Mouse (Mus musculus) 3134 (cell line): ENCODE data around the gene Pum2.
"Not testable (repeated sequence)": the region's sequence is repeated elsewhere in the genome, so short reads cannot be mapped to it uniquely, and the experiment has no call there.

Experiments
- DNase-seq: peaks from one replicate; pipeline ENCODE4 v3.0.0-alpha.2; 2011; ENCODE audit warnings: low spot score; ENCODE audit not compliant: insufficient read length; ENCODE audit errors: extremely low read depth

The Pum2 gene

GRCm38 (mm10) chr12:8667473-8668255 lies 6.3 kb upstream of the Pum2 start:
- no peak for DNase-seq

- DNase-seq, result no peak
Observed at GRCm38 (mm10) chr12:8669421-8669820, 4.5 kb upstream of the Pum2 start.

- no peak for DNase-seq
Observed at GRCm38 (mm10) chr12:8669846-8670245, 4.1 kb upstream of the Pum2 start.

- no peak for DNase-seq
Observed at GRCm38 (mm10) chr12:8673121-8673973, 587 bp upstream of the Pum2 start.

GRCm38 (mm10) chr12:8674377-8674864 lies 487 bp downstream of the Pum2 start:
- no peak for DNase-seq

- DNase-seq, result no peak
Observed at GRCm38 (mm10) chr12:8674891-8675341, 982 bp downstream of the Pum2 start.

GRCm38 (mm10) chr12:8675361-8675760 lies 1.4 kb downstream of the Pum2 start:
- DNase-seq, result no peak

- no peak for DNase-seq
Observed at GRCm38 (mm10) chr12:8676341-8676740, 2.4 kb downstream of the Pum2 start.

GRCm38 (mm10) chr12:8677926-8678325 lies 4.0 kb downstream of the Pum2 start:
- DNase-seq, result no peak

GRCm38 (mm10) chr12:8684200-8684599 lies 10.3 kb downstream of the Pum2 start:
- DNase-seq, result no peak

GRCm38 (mm10) chr12:8685036-8685435 lies 11.1 kb downstream of the Pum2 start:
- DNase-seq, result no peak

- not testable (repeated sequence) for DNase-seq
Observed at GRCm38 (mm10) chr12:8689882-8690281, 15.9 kb downstream of the Pum2 start.

- peak; percentile 15 for DNase-seq
Observed at GRCm38 (mm10) chr12:8698895-8699294, 25.0 kb downstream of the Pum2 start.

- DNase-seq, result no peak
Observed at GRCm38 (mm10) chr12:8703988-8704387, 30.1 kb downstream of the Pum2 start.

GRCm38 (mm10) chr12:8708876-8709275 lies 34.9 kb downstream of the Pum2 start:
- DNase-seq, result no peak

- DNase-seq, result no peak
Observed at GRCm38 (mm10) chr12:8712665-8713064, 38.7 kb downstream of the Pum2 start.

- DNase-seq, result no peak
Observed at GRCm38 (mm10) chr12:8716093-8716492, 42.2 kb downstream of the Pum2 start.

- DNase-seq, result no peak
Observed at GRCm38 (mm10) chr12:8726890-8727289, 53.0 kb downstream of the Pum2 start.

- DNase-seq, result no peak
Observed at GRCm38 (mm10) chr12:8728739-8729138, 54.8 kb downstream of the Pum2 start.

GRCm38 (mm10) chr12:8753654-8754053 lies 79.7 kb downstream of the Pum2 start:
- no peak for DNase-seq

GRCm38 (mm10) chr12:8754116-8754515 lies 80.2 kb downstream of the Pum2 start:
- DNase-seq, result no peak

- no peak for DNase-seq
Observed at GRCm38 (mm10) chr12:8758029-8758428, 84.1 kb downstream of the Pum2 start.
